Mouse (Mus musculus): Measurements from ENCODE around the gene Hdac10. TPM values are rescaled to one million over a fixed set of nuclear protein-coding genes. Genes with fewer than 3 reads are reported as not detected.

Gene Hdac10
- polyA plus RNA-seq, 1 experiment: 4.6 TPM

DNA sequence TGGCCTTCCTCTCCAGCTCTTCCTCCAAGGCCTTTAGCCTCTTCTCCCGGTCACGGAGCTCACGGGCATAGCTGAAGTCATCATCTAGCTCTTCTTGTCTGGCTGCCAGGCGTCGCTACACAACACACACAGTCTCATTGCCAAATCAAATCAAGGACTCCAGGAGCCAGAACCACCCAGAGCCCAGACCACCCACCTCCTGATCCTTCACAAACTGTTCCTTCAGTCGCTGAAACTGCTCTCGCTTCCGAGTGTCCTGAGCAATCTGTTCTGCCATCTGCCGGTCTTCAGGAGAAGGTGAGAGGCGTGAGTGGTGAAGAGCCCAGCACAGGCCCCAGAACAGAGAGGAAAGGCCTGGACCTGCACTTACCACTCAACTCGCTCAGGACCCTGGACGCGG, 22.4 kb downstream of the Hdac10 start:
- Histone ChIP-seq H3K4me1 (ENCODE audit: control insufficient read depth, insufficient read depth, low read length) (no peaks in the 10 kb centered on the region), H3K36me3 (ENCODE audit: control insufficient read depth, insufficient read depth, low read length, poor library complexity, severe bottlenecking) (peaks cover 38% of the 10 kb centered on the region), H3K9me3 (replicated peaks; ENCODE audit: control insufficient read depth, insufficient read depth, low read length, poor library complexity, severe bottlenecking) (no peaks in the 10 kb centered on the region), H3K27ac (ENCODE audit: insufficient read depth, low read length) (no peak overlapping the region), H3K9ac (ENCODE audit: low read depth, poor library complexity, severe bottlenecking) (no peak overlapping the region), H3K27me3 (ENCODE audit: control insufficient read depth, insufficient read depth, low read length, poor library complexity, severe bottlenecking) (no peaks in the 10 kb centered on the region), H3K4me3 (ENCODE audit: low read depth, low read length) (no peak overlapping the region)
- TF ChIP-seq POLR2A (IDR thresholded peaks at IDR 0.05; ENCODE audit: insufficient read depth, low read length): no peak
- no peak for TF ChIP-seq CTCF (IDR thresholded peaks at IDR 0.05; ENCODE audit: low read depth, low read length)
- TF ChIP-seq EP300 (IDR thresholded peaks at IDR 0.05; ENCODE audit: insufficient read depth, low read depth, low read length): no peak

DNA sequence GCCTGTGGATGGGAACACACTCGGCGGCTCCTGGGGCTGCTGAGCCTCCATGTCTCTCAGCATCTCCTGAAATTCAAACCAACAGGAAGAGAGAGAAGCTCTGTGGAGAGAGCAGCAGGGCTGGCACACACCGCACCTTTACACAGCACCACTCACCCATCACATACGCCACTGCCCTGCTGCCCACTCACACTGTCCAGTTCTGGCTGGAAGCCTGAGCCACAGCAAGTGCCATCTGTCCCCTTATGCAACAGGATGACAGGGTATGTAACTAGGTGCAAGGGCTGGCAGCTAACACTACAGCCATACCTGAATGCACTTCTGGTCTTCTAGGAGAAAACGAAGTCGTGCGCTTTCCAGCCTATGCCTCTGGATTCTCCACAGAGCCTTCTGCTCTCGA, 24.1 kb downstream of the Hdac10 start:
- Histone ChIP-seq H3K36me3 (ENCODE audit: control insufficient read depth, insufficient read depth, low read length, poor library complexity, severe bottlenecking) (peaks cover 49% of the 10 kb centered on the region), H3K27ac (ENCODE audit: insufficient read depth, low read length) (no peak overlapping the region), H3K27me3 (ENCODE audit: control insufficient read depth, insufficient read depth, low read length, poor library complexity, severe bottlenecking) (no peaks in the 10 kb centered on the region), H3K9me3 (replicated peaks; ENCODE audit: control insufficient read depth, insufficient read depth, low read length, poor library complexity, severe bottlenecking) (no peaks in the 10 kb centered on the region), H3K9ac (ENCODE audit: low read depth, poor library complexity, severe bottlenecking) (no peak overlapping the region), H3K4me3 (ENCODE audit: low read depth, low read length) (no peak overlapping the region), H3K4me1 (ENCODE audit: control insufficient read depth, insufficient read depth, low read length) (no peaks in the 10 kb centered on the region)
- TF ChIP-seq EP300 (IDR thresholded peaks at IDR 0.05; ENCODE audit: insufficient read depth, low read depth, low read length) (no peak), POLR2A (IDR thresholded peaks at IDR 0.05; ENCODE audit: insufficient read depth, low read length) (no peak), CTCF (IDR thresholded peaks at IDR 0.05; ENCODE audit: low read depth, low read length) (no peak)

DNA sequence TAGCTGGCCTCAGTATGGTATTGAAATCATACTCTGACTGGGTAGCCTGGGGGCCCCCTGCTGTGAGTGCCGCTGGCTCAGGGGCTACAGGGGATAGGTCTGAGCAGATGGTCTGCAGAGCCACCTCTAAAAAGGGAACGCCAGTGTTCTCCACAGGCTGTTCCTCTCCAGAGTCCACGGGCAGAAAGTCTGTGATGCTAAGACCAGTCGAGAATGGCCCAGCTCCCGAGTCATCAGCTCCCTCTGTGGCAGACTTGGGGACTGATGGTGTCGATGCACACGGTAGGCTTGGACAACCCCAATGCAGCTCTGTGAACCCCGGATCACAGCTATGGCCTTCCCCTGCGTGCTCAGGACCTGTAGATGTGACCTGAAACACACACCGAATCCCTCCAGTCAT, 24.6 kb downstream of the Hdac10 start:
- TF ChIP-seq CTCF (IDR thresholded peaks at IDR 0.05; ENCODE audit: low read depth, low read length) (no peak), EP300 (IDR thresholded peaks at IDR 0.05; ENCODE audit: insufficient read depth, low read depth, low read length) (no peak), POLR2A (IDR thresholded peaks at IDR 0.05; ENCODE audit: insufficient read depth, low read length) (no peak)
- Histone ChIP-seq H3K27me3 (ENCODE audit: control insufficient read depth, insufficient read depth, low read length, poor library complexity, severe bottlenecking) (no peaks in the 10 kb centered on the region), H3K4me1 (ENCODE audit: control insufficient read depth, insufficient read depth, low read length) (no peaks in the 10 kb centered on the region), H3K9ac (ENCODE audit: low read depth, poor library complexity, severe bottlenecking) (no peak overlapping the region), H3K27ac (ENCODE audit: insufficient read depth, low read length) (no peak overlapping the region), H3K36me3 (ENCODE audit: control insufficient read depth, insufficient read depth, low read length, poor library complexity, severe bottlenecking) (peaks cover 51% of the 10 kb centered on the region), H3K4me3 (ENCODE audit: low read depth, low read length) (no peak overlapping the region), H3K9me3 (replicated peaks; ENCODE audit: control insufficient read depth, insufficient read depth, low read length, poor library complexity, severe bottlenecking) (no peaks in the 10 kb centered on the region)

DNA sequence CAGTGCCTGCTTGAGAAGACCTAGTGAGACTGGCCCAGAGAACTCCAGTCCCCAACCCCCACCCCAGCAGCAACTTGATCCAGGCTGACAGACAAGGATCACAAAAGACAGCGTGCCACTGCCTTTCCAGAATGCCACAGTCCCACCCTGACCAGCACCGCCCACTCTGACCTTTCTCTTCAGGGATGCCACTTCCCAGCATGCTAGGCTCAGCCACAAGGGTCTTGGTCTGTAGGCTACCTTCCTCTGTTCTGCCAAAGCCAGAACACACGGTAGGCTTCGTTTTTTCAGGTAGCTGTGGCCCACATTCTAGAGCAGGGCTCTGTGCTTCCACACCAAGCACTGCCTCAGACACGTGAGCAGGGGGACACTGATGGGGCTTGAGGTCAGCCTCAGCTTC, 25.9 kb downstream of the Hdac10 start:
- no peak overlapping the region for H3K27ac ChIP-seq (ENCODE audit: insufficient read depth, low read length)
- peaks cover 40% of the 10 kb centered on the region for H3K36me3 ChIP-seq (ENCODE audit: control insufficient read depth, insufficient read depth, low read length, poor library complexity, severe bottlenecking)

GRCm38 (mm10) chr15:89100823-89101222, 27.7 kb downstream of the Hdac10 start:
- Histone ChIP-seq H3K4me1 (ENCODE audit: control insufficient read depth, insufficient read depth, low read length) (no peaks in the 10 kb centered on the region), H3K9ac (ENCODE audit: low read depth, poor library complexity, severe bottlenecking) (no peak overlapping the region), H3K4me3 (ENCODE audit: low read depth, low read length) (no peak overlapping the region), H3K27me3 (ENCODE audit: control insufficient read depth, insufficient read depth, low read length, poor library complexity, severe bottlenecking) (no peaks in the 10 kb centered on the region), H3K36me3 (ENCODE audit: control insufficient read depth, insufficient read depth, low read length, poor library complexity, severe bottlenecking) (peaks cover 32% of the 10 kb centered on the region), H3K27ac (ENCODE audit: insufficient read depth, low read length) (no peak overlapping the region), H3K9me3 (replicated peaks; ENCODE audit: control insufficient read depth, insufficient read depth, low read length, poor library complexity, severe bottlenecking) (no peaks in the 10 kb centered on the region)
- TF ChIP-seq EP300 (IDR thresholded peaks at IDR 0.05; ENCODE audit: insufficient read depth, low read depth, low read length) (no peak), POLR2A (IDR thresholded peaks at IDR 0.05; ENCODE audit: insufficient read depth, low read length) (no peak), CTCF (IDR thresholded peaks at IDR 0.05; ENCODE audit: low read depth, low read length) (no peak)

More for the DNA sequence above, 25.9 kb downstream of the Hdac10 start:
- Histone ChIP-seq H3K27me3 (ENCODE audit: control insufficient read depth, insufficient read depth, low read length, poor library complexity, severe bottlenecking) (no peaks in the 10 kb centered on the region), H3K9me3 (replicated peaks; ENCODE audit: control insufficient read depth, insufficient read depth, low read length, poor library complexity, severe bottlenecking) (no peaks in the 10 kb centered on the region), H3K9ac (ENCODE audit: low read depth, poor library complexity, severe bottlenecking) (no peak overlapping the region), H3K4me1 (ENCODE audit: control insufficient read depth, insufficient read depth, low read length) (no peaks in the 10 kb centered on the region), H3K4me3 (ENCODE audit: low read depth, low read length) (no peak overlapping the region)
- no peak for TF ChIP-seq POLR2A (IDR thresholded peaks at IDR 0.05; ENCODE audit: insufficient read depth, low read length)
- TF ChIP-seq CTCF (IDR thresholded peaks at IDR 0.05; ENCODE audit: low read depth, low read length): no peak
- no peak for TF ChIP-seq EP300 (IDR thresholded peaks at IDR 0.05; ENCODE audit: insufficient read depth, low read depth, low read length)

DNA sequence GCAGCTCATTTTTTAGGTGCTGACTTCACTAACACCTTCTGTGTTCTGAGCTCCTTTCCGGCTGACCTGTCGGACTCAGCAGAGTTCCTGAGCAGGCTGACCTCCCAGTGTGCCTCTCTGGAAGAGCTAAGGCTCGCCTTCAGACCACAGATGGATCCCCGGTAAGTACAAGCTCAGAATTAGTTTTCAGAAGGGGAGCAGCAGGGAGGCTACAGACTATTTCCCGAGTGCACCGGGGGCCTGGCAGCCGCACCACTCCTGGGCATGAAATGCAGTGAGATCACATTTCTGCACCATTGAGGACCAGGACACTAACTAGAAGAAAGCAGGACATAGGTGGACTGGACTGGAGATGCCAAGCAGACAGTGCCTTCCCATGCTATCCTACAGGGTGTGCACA, 29.9 kb downstream of the Hdac10 start:
- TF ChIP-seq EP300 (IDR thresholded peaks at IDR 0.05; ENCODE audit: insufficient read depth, low read depth, low read length) (no peak), CTCF (IDR thresholded peaks at IDR 0.05; ENCODE audit: low read depth, low read length) (no peak), POLR2A (IDR thresholded peaks at IDR 0.05; ENCODE audit: insufficient read depth, low read length) (no peak)
- no peaks in the 10 kb centered on the region for H3K9me3 ChIP-seq (replicated peaks; ENCODE audit: control insufficient read depth, insufficient read depth, low read length, poor library complexity, severe bottlenecking)
- no peaks in the 10 kb centered on the region for H3K27me3 ChIP-seq (ENCODE audit: control insufficient read depth, insufficient read depth, low read length, poor library complexity, severe bottlenecking)
- peaks cover 22% of the 10 kb centered on the region for H3K36me3 ChIP-seq (ENCODE audit: control insufficient read depth, insufficient read depth, low read length, poor library complexity, severe bottlenecking)
- no peaks in the 10 kb centered on the region for H3K4me1 ChIP-seq (ENCODE audit: control insufficient read depth, insufficient read depth, low read length)
- H3K4me3 ChIP-seq (ENCODE audit: low read depth, low read length): no peak overlapping the region
- H3K27ac ChIP-seq (ENCODE audit: insufficient read depth, low read length): no peak overlapping the region
- H3K9ac ChIP-seq (ENCODE audit: low read depth, poor library complexity, severe bottlenecking): no peak overlapping the region
